Mouse (Mus musculus) forebrain, embryonic 14.5 days (tissue): ENCODE data around the gene Gsx2. TPM values are rescaled to one million over a fixed set of nuclear protein-coding genes. Genes with fewer than 3 reads are reported as not detected.

ENCODE experiments used
- ATAC-seq: fragments of 200-750 bp; cut with Nextera tagmentation; 2 replicates; pipeline ENCODE4 v1.8.0; 2017; ENCODE audit warnings: mild to moderate bottlenecking, moderate library complexity
- DNase-seq: peaks from one replicate; pipeline ENCODE4 v3.0.0-alpha.2; 2015; ENCODE audit warnings: low spot score
- H3K27ac ChIP-seq: fragments of 300-500 bp; sonication (generic); 2 replicates; pipeline ENCODE4 v1.5.1; 2014; ENCODE audit warnings: low read depth, mild to moderate bottlenecking, control low read depth, low read length, moderate library complexity
- H3K27me3 ChIP-seq: fragments of 300-500 bp; sonication (generic); replicated peaks from 2 replicates; pipeline ENCODE4 v1.6.1; 2014; ENCODE audit warnings: low read length, control low read depth, mixed read lengths; ENCODE audit not compliant: control insufficient read depth, insufficient read depth
- H3K36me3 ChIP-seq: fragments of 300-500 bp; sonication (generic); 2 replicates; pipeline ENCODE4 v1.6.1; 2014; ENCODE audit warnings: low read length, control low read depth; ENCODE audit not compliant: control insufficient read depth, insufficient read depth
- H3K4me1 ChIP-seq: fragments of 300-500 bp; sonication (generic); 2 replicates; pipeline ENCODE4 v1.6.1; 2014; ENCODE audit warnings: antibody characterized with exemption, low read length, control low read depth; ENCODE audit not compliant: control insufficient read depth, insufficient read depth
- H3K4me2 ChIP-seq: fragments of 300-500 bp; sonication (generic); 2 replicates; pipeline ENCODE4 v1.6.1; 2014; ENCODE audit warnings: mild to moderate bottlenecking, control low read depth, low read length
- H3K4me3 ChIP-seq: fragments of 300-500 bp; sonication (generic); 2 replicates; pipeline ENCODE4 v1.5.1; 2014; ENCODE audit warnings: low read depth, low read length, control low read depth
- H3K9ac ChIP-seq: fragments of 300-500 bp; sonication (generic); 2 replicates; pipeline ENCODE4 v1.6.1; 2014; ENCODE audit warnings: mild to moderate bottlenecking, low read length, control low read depth, moderate library complexity
- H3K9me3 ChIP-seq: fragments of 300-500 bp; sonication (generic); replicated peaks from 2 replicates; pipeline ENCODE4 v1.6.1; 2016; ENCODE audit warnings: low read length, control low read depth, mixed read lengths; ENCODE audit not compliant: control insufficient read depth
- WGBS: fragments of 180-500 bp; shearing (Covaris S2); extraction: QIAGEN DNeasy Blood & Tissue Kit; methylation state at CpG from one replicate; pipeline ENCODE4 v1.1.7; 2014; 5-methylcytosine and 5-hydroxymethylcytosine counted together
- polyA plus RNA-seq: library from polyadenylated mRNA; unstranded; fragments of >200 nt; fragmentation: Nextera tagmentation; extraction: Ambion mirVana; gene quantifications from 2 replicates; pipeline ENCODE4 v1.2.1, GENCODE M21; 2014

The Gsx2 gene
- polyA plus RNA-seq, 1 experiment from 2014 or later = 7.4 TPM

GRCm38 (mm10) chr5:75073684-75074083 lies 1.7 kb upstream of the Gsx2 start:
- Histone ChIP-seq H3K27me3 (peaks cover 87% of the 10 kb centered on the region), H3K9me3 (no peaks in the 10 kb centered on the region), H3K4me1 (peaks cover 11% of the 10 kb centered on the region), H3K36me3 (no peaks in the 10 kb centered on the region), H3K9ac (no peak overlapping the region), H3K4me2 (no peak overlapping the region), H3K27ac (no peak overlapping the region), H3K4me3 (no peak overlapping the region)
- 11% methylated on average over 3 of the region's 3 CpGs for whole genome bisulfite sequencing
- DNase-seq = no peak
- no peak for ATAC-seq

- 4% methylated on average over 4 of the region's 4 CpGs for WGBS
- no peak for ATAC-seq
- H3K36me3 ChIP-seq = no peaks in the 10 kb centered on the region
- H3K9ac ChIP-seq = no peak overlapping the region
- H3K4me1 ChIP-seq = peaks cover 11% of the 10 kb centered on the region
- no peak overlapping the region for H3K4me2 ChIP-seq
- H3K4me3 ChIP-seq = no peak overlapping the region
- H3K9me3 ChIP-seq = no peaks in the 10 kb centered on the region
- DNase-seq = no peak
- no peak overlapping the region for H3K27ac ChIP-seq
- H3K27me3 ChIP-seq = peaks cover 87% of the 10 kb centered on the region
These were observed 1.3 kb upstream of the Gsx2 start for GRCm38 (mm10) chr5:75074132-75074531.

- Histone ChIP-seq H3K4me3 (peak overlapping the region; percentile 41; the same call in 1 of the 2 replicates), H3K9ac (peak overlapping the region; percentile 65), H3K4me1 (peaks cover 11% of the 10 kb centered on the region), H3K9me3 (no peaks in the 10 kb centered on the region), H3K4me2 (peak overlapping the region; percentile 53), H3K27ac (no peak overlapping the region), H3K27me3 (peaks cover 87% of the 10 kb centered on the region), H3K36me3 (no peaks in the 10 kb centered on the region)
- no peak for ATAC-seq
- DNase-seq = no peak
- WGBS = 9% methylated on average over 15 of the region's 15 CpGs
These were observed 641 bp upstream of the Gsx2 start for GRCm38 (mm10) chr5:75074537-75075382.

- peaks cover 89% of the 10 kb centered on the region for H3K27me3 ChIP-seq
- ATAC-seq (no peak), DNase-seq (no peak)
- H3K4me2 ChIP-seq = peak overlapping the region; percentile 53
- no peaks in the 10 kb centered on the region for H3K36me3 ChIP-seq
- H3K9me3 ChIP-seq = no peaks in the 10 kb centered on the region
- H3K4me3 ChIP-seq = peak overlapping the region; percentile 41
- H3K27ac ChIP-seq = no peak overlapping the region
- H3K9ac ChIP-seq = peak overlapping the region; percentile 65
- H3K4me1 ChIP-seq = no peaks in the 10 kb centered on the region
- WGBS = 1% methylated on average over 17 of the region's 17 CpGs
These were observed 1.1 kb downstream of the Gsx2 start for GRCm38 (mm10) chr5:75076326-75077050.

GRCm38 (mm10) chr5:75077051-75077380 lies 1.6 kb downstream of the Gsx2 start:
- Histone ChIP-seq H3K4me3 (peak overlapping the region; percentile 41), H3K9ac (peak overlapping the region; percentile 45), H3K27ac (no peak overlapping the region), H3K36me3 (no peaks in the 10 kb centered on the region), H3K27me3 (peaks cover 92% of the 10 kb centered on the region), H3K4me2 (peak overlapping the region; percentile 53), H3K9me3 (no peaks in the 10 kb centered on the region), H3K4me1 (no peaks in the 10 kb centered on the region)
- WGBS = under 1% methylated on average over 19 of the region's 19 CpGs
- DNase-seq (no peak), ATAC-seq (no peak)

- Histone ChIP-seq H3K4me3 (no peak overlapping the region), H3K27me3 (peaks cover 81% of the 10 kb centered on the region), H3K4me1 (peaks cover 7% of the 10 kb centered on the region; the same call in 1 of the 2 replicates), H3K27ac (no peak overlapping the region), H3K9me3 (no peaks in the 10 kb centered on the region), H3K9ac (no peak overlapping the region), H3K36me3 (no peaks in the 10 kb centered on the region), H3K4me2 (no peak overlapping the region)
- no peak for ATAC-seq
- DNase-seq = no peak
- WGBS = 2% methylated on average over 7 of the region's 7 CpGs
These were observed 4.2 kb downstream of the Gsx2 start for GRCm38 (mm10) chr5:75079564-75079963.

- H3K27ac ChIP-seq = no peak overlapping the region
- WGBS = 1% methylated on average over 6 of the region's 6 CpGs
- H3K4me2 ChIP-seq = no peak overlapping the region
- peak; percentile 16; the same call in 1 of the 2 replicates for ATAC-seq
- no peak overlapping the region for H3K9ac ChIP-seq
- H3K36me3 ChIP-seq = no peaks in the 10 kb centered on the region
- H3K9me3 ChIP-seq = no peaks in the 10 kb centered on the region
- H3K4me1 ChIP-seq = peaks cover 15% of the 10 kb centered on the region
- H3K4me3 ChIP-seq = no peak overlapping the region
- peaks cover 77% of the 10 kb centered on the region for H3K27me3 ChIP-seq
- peak; percentile 48 for DNase-seq
These were observed 7.0 kb downstream of the Gsx2 start for GRCm38 (mm10) chr5:75082439-75082838.

- ATAC-seq (no peak), DNase-seq (peak; percentile 51)
- peak overlapping the region; percentile 6; the same call in 1 of the 2 replicates for H3K27ac ChIP-seq
- H3K4me1 ChIP-seq = peaks cover 15% of the 10 kb centered on the region
- no peaks in the 10 kb centered on the region for H3K36me3 ChIP-seq
- no peak overlapping the region for H3K4me3 ChIP-seq
- no peaks in the 10 kb centered on the region for H3K9me3 ChIP-seq
- peaks cover 75% of the 10 kb centered on the region for H3K27me3 ChIP-seq
- 0% methylated on average over 13 of the region's 14 CpGs for WGBS
- no peak overlapping the region for H3K9ac ChIP-seq
- peak overlapping the region; percentile 44; the same call in 1 of the 2 replicates for H3K4me2 ChIP-seq
These were observed 7.7 kb downstream of the Gsx2 start for GRCm38 (mm10) chr5:75083061-75083460.
